Mouse (Mus musculus): Measurements from ENCODE around the gene Nog. TPM values are rescaled to one million over a fixed set of nuclear protein-coding genes. Genes with fewer than 3 reads are reported as not detected.

Gene Nog
- 0.67 TPM in 1 of 2 replicates, not detected in the other for polyA plus RNA-seq (2012; ENCODE audit: insufficient read depth, insufficient read length, missing spikeins)

DNA sequence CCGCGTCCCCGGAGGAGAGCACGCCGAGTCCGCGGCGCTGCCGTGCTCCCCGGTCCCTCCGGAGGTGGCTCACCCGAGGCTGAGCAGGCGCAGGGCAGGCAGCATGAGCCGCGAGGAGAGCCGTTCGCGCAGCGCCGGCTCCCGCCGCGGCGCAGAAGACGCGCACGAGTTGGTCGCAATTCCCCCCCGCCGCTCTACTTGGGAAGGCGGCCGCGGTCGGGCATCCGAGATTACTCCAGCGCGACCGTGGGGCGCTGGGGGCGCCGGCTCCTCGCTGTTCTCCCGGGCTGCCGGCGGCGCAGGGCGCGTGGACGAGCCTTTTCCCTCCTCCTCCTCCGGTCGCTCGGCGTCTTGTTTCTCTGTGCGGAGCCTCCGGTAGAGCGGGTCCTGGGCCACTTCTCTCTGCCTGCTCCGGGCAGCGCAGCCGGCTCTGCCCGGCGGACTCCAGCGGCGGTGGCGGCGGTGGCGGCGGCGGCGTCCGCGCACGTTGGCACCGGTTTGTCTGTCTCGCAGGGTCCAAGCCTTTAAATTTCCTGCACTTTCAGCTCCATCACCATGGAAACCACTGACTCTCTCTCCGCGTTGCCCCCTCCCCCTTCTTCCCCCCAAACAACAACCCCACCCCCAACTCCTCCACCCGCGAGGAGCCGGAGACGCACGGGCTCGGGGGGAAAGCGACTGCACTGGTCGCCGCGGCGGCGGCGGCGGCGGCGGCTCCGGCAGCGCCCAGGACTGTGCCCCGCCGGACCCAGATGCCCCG lies at the start of gene Nog:
Gene Nog, minus strand, starts transcription at position 277 of the 760 bp plus-strand sequence.
- Histone ChIP-seq H3K27ac (replicated peaks; ENCODE audit: low read depth, low read length) (no peak within 1 kb of the TSS), H3K4me3 (ENCODE audit: insufficient read depth, low read depth, low read length) (peak within 1 kb of the TSS; percentile 54)

GRCm38 (mm10) chr11:89340238-89340637 lies 38.1 kb upstream of the Nog start:
- H3K4me1 ChIP-seq (ENCODE audit: control insufficient read depth, insufficient read depth, insufficient read length, low read length) = no peaks in the 10 kb centered on the region
- H3K27ac ChIP-seq (replicated peaks; ENCODE audit: low read depth, low read length) = no peak overlapping the region
- no peak overlapping the region for H3K4me3 ChIP-seq (ENCODE audit: insufficient read depth, low read depth, low read length)

More for the DNA sequence above, at the start of gene Nog:
- no peaks in the 10 kb centered on the region; the same call in 1 of the 2 replicates for H3K4me1 ChIP-seq (ENCODE audit: control insufficient read depth, insufficient read depth, insufficient read length, low read length)

DNA sequence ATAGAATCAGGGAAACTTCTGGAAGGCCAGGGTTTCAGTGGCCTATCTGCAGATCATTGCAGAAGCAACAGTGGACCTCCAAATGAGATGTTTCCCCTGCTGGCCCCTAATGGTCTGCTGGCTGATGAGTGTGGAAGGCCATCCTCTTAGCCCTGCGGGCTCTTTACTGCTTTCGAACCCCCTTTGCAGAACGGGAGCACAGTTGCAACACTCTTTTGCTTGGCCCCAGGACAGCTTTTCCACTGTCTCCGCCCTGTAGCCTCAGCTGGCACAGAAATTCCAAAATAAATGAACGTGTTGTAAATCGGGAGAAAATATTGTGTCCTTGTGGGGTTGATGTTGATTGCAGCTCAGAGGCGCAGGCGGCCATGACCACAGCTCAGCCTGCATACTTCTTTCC lies 37.7 kb upstream of the Nog start:
- Histone ChIP-seq H3K4me3 (ENCODE audit: insufficient read depth, low read depth, low read length) (no peak overlapping the region), H3K27ac (replicated peaks; ENCODE audit: low read depth, low read length) (no peak overlapping the region), H3K4me1 (ENCODE audit: control insufficient read depth, insufficient read depth, insufficient read length, low read length) (no peaks in the 10 kb centered on the region)

- no peaks in the 10 kb centered on the region for H3K4me1 ChIP-seq (ENCODE audit: control insufficient read depth, insufficient read depth, insufficient read length, low read length)
- H3K4me3 ChIP-seq (ENCODE audit: insufficient read depth, low read depth, low read length) = no peak overlapping the region
- no peak overlapping the region for H3K27ac ChIP-seq (replicated peaks; ENCODE audit: low read depth, low read length)
Observed at GRCm38 (mm10) chr11:89337910-89338309, 35.8 kb upstream of the Nog start.

GRCm38 (mm10) chr11:89327089-89327881 lies 25.2 kb upstream of the Nog start:
- no peaks in the 10 kb centered on the region; the same call in 1 of the 2 replicates for H3K4me1 ChIP-seq (ENCODE audit: control insufficient read depth, insufficient read depth, insufficient read length, low read length)
- no peak overlapping the region for H3K4me3 ChIP-seq (ENCODE audit: insufficient read depth, low read depth, low read length)
- H3K27ac ChIP-seq (replicated peaks; ENCODE audit: low read depth, low read length) = no peak overlapping the region

GRCm38 (mm10) chr11:89321775-89322174 lies 19.6 kb upstream of the Nog start:
- Histone ChIP-seq H3K27ac (replicated peaks; ENCODE audit: low read depth, low read length) (no peak overlapping the region), H3K4me1 (ENCODE audit: control insufficient read depth, insufficient read depth, insufficient read length, low read length) (no peaks in the 10 kb centered on the region; the same call in 1 of the 2 replicates), H3K4me3 (ENCODE audit: insufficient read depth, low read depth, low read length) (no peak overlapping the region)

- no peak overlapping the region for H3K4me3 ChIP-seq (ENCODE audit: insufficient read depth, low read depth, low read length)
- H3K27ac ChIP-seq (replicated peaks; ENCODE audit: low read depth, low read length) = no peak overlapping the region
- H3K4me1 ChIP-seq (ENCODE audit: control insufficient read depth, insufficient read depth, insufficient read length, low read length) = no peaks in the 10 kb centered on the region
Observed at GRCm38 (mm10) chr11:89319675-89320074, 17.5 kb upstream of the Nog start.

GRCm38 (mm10) chr11:89318324-89318723 lies 16.2 kb upstream of the Nog start:
- Histone ChIP-seq H3K4me3 (ENCODE audit: insufficient read depth, low read depth, low read length) (no peak overlapping the region), H3K4me1 (ENCODE audit: control insufficient read depth, insufficient read depth, insufficient read length, low read length) (no peaks in the 10 kb centered on the region), H3K27ac (replicated peaks; ENCODE audit: low read depth, low read length) (no peak overlapping the region)

- Histone ChIP-seq H3K4me1 (ENCODE audit: control insufficient read depth, insufficient read depth, insufficient read length, low read length) (no peaks in the 10 kb centered on the region), H3K27ac (replicated peaks; ENCODE audit: low read depth, low read length) (no peak overlapping the region), H3K4me3 (ENCODE audit: insufficient read depth, low read depth, low read length) (no peak overlapping the region)
Observed at GRCm38 (mm10) chr11:89317757-89318156, 15.6 kb upstream of the Nog start.

- no peak overlapping the region for H3K27ac ChIP-seq (replicated peaks; ENCODE audit: low read depth, low read length)
- H3K4me3 ChIP-seq (ENCODE audit: insufficient read depth, low read depth, low read length) = no peak overlapping the region
- no peaks in the 10 kb centered on the region for H3K4me1 ChIP-seq (ENCODE audit: control insufficient read depth, insufficient read depth, insufficient read length, low read length)
Observed at GRCm38 (mm10) chr11:89314374-89314773, 12.2 kb upstream of the Nog start.

DNA sequence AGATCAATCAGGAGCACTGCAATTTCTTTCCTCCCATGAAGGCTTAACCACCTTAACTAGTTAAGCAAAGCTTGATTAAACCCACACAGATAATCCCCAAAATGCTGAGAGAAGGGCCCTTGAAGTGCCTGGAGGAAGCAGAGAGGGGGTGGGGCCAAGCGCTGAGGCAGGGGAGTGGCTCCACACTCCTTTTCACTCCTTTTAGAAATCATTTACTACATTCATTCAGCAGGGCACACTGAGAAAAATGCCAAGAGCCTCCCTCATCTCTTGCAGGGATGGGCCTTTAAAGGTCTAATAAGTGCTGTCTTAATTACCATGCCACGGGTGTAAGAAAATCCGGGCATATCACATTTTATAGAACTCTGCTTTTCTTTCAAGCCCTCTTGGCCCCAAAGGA lies 10.2 kb upstream of the Nog start:
- no peak overlapping the region for H3K27ac ChIP-seq (replicated peaks; ENCODE audit: low read depth, low read length)
- H3K4me3 ChIP-seq (ENCODE audit: insufficient read depth, low read depth, low read length) = no peak overlapping the region
- no peaks in the 10 kb centered on the region for H3K4me1 ChIP-seq (ENCODE audit: control insufficient read depth, insufficient read depth, insufficient read length, low read length)

GRCm38 (mm10) chr11:89310217-89310616 lies 8.1 kb upstream of the Nog start:
- Histone ChIP-seq H3K27ac (replicated peaks; ENCODE audit: low read depth, low read length) (no peak overlapping the region), H3K4me1 (ENCODE audit: control insufficient read depth, insufficient read depth, insufficient read length, low read length) (no peaks in the 10 kb centered on the region), H3K4me3 (ENCODE audit: insufficient read depth, low read depth, low read length) (no peak overlapping the region)

DNA sequence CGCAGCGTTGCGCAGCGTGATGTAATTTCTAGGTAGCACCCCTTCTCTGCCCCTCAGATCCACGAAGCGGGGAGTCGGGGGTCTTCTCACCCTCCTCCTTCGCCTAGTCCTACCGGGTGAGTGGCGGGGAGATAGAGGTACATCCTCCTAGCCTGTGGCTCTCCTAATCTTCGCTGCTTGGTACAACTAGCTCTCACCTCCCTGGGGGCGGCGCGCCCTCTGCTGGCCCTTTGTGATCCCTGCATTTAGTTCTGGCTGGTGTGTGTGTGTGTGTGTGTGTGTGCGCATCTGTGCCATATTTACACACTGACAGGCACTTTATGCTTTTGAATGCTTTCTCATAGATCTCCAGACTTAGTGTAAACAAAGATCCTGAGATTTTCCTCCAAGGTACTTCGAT lies 1.3 kb upstream of the Nog start:
- Histone ChIP-seq H3K4me1 (ENCODE audit: control insufficient read depth, insufficient read depth, insufficient read length, low read length) (no peaks in the 10 kb centered on the region), H3K4me3 (ENCODE audit: insufficient read depth, low read depth, low read length) (peak overlapping the region; percentile 30), H3K27ac (replicated peaks; ENCODE audit: low read depth, low read length) (no peak overlapping the region)

GRCm38 (mm10) chr11:89302816-89303180 lies 666 bp upstream of the Nog start:
- peak overlapping the region; percentile 54 for H3K4me3 ChIP-seq (ENCODE audit: insufficient read depth, low read depth, low read length)
- H3K27ac ChIP-seq (replicated peaks; ENCODE audit: low read depth, low read length) = no peak overlapping the region
- no peaks in the 10 kb centered on the region; the same call in 1 of the 2 replicates for H3K4me1 ChIP-seq (ENCODE audit: control insufficient read depth, insufficient read depth, insufficient read length, low read length)

DNA sequence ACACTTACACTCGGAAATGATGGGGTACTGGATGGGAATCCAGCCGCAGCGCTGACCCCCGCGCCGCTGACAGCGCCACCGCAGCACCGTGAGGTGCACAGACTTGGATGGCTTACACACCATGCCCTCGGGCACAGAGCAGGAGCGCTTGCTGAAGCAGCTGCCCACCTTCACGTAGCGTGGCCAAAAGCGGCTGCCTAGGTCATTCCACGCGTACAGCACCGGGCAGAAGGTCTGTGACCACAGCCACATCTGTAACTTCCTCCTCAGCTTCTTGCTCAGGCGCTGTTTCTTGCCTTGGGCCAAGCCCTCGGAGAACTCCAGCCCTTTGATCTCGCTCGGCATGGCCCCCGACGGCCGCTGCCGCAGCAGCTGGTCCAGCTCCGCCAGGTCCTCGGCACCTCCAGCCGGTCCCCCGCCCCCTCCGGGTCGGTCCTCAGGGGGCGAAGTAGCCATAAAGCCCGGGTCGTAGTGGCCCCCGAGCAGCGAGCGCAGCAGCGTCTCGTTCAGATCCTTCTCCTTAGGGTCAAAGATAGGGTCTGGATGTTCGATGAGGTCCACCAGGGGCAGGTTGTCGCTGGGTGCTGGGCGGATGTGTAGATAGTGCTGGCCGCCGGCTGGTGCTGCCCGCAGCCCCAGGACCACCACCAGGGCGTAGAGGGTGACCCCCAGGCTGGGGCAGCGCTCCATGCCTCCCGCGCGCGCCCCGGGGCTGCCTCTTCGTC lies 639 bp downstream of the Nog start:
- no peak overlapping the region for H3K27ac ChIP-seq (replicated peaks; ENCODE audit: low read depth, low read length)
- no peaks in the 10 kb centered on the region; the same call in 1 of the 2 replicates for H3K4me1 ChIP-seq (ENCODE audit: control insufficient read depth, insufficient read depth, insufficient read length, low read length)

More for the DNA sequence above, 639 bp downstream of the Nog start:
- H3K4me3 ChIP-seq (ENCODE audit: insufficient read depth, low read depth, low read length) = peak overlapping the region; percentile 54
